Mouse (Mus musculus): ENCODE measurements at regions not wholly inside any gene's neighbourhood (a gene's known extent, or its start where the extent isn't known, plus 50 kb on each side); places are given as distances from the start of the nearest gene placed in this dataset.
"Not testable (repeated sequence)": the region's sequence is repeated elsewhere in the genome, so short reads cannot be mapped to it uniquely, and the experiment has no call there.

GRCm38 (mm10) chr2:75781781-75782211 is 50.2 kb upstream of the Agps start:
- no peak for DNase-seq (ENCODE audit: low spot score in 2 of 2)

GRCm38 (mm10) chr2:75781078-75781477 is 50.9 kb upstream of the Agps start:
- peak in 1 of 2 experiments; percentile 37 for DNase-seq (ENCODE audit: low spot score in 2 of 2)

- DNase-seq (ENCODE audit: low spot score in 2 of 2), result not testable (repeated sequence)
These were observed 53.3 kb upstream of the Agps start for GRCm38 (mm10) chr2:75778628-75779027.

- DNase-seq (ENCODE audit: low spot score in 2 of 2), result peak; percentile 56 to 65
These were observed 54.9 kb upstream of the Agps start for GRCm38 (mm10) chr2:75777040-75777451.

DNA sequence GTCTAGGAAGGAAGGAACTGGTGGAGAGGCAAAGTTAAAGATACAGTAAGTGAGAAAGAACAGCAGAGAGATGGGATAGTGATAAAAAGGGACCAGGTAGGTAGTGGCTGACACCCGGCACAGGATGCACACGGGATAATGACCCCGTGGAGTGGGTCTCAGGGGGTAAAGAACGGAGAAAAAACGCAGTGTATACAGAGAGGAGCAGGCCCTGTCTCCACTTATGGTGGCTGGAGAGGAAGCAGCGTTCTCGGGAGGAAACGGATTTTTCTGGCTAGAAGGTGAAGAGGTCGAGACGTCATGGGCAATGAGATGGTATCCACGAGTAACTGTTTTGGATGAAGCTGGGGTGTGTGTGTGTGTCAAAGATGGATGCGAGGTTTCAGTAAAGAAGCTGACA is 55.4 kb upstream of the Agps start:
- no peak for DNase-seq (ENCODE audit: low spot score in 2 of 2)

DNA sequence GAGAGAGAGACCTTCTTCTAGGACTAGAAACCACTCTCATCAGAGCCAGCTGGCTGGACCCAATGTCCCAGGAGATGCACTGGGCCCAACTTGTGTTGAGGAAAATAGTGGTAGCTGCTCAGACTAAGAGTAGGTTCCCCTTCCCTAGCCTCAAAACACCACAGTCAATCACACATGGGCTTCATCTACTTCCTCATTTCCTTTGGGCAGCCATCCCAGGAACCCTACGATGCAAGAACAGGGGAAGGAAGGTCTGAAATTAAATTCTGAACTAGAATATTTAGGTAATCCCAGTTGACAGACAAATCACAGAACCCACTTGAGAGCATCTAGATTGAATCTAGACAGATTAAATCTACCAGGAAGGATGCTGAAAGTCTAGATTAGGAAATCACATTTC is 56.8 kb upstream of the Agps start:
- peak in 1 of 2 experiments; percentile 60 for DNase-seq (ENCODE audit: low spot score in 2 of 2)

DNA sequence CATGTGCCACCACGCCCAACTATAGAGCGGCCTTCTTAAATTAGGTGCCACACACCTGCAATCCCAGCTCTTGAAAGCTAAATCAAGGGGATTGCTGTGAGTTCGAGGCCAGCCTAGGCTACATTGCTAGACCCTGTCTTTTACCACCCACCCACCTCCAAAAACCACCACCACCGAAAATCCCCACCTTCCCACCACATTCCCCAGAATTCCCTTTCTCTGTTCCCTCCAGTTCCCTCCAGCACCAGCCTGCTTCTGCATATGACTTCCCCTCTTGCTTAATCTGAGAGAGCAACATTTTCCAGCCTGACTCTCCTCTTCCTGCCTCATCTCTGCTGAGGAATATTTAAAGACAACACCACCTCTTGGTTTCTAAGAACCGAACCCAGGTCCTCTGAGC is 58.5 kb upstream of the Agps start:
- peak in 1 of 2 experiments; percentile 31 for DNase-seq (ENCODE audit: low spot score in 2 of 2)

GRCm38 (mm10) chr2:75772251-75772956 is 59.6 kb upstream of the Agps start:
- peak; percentile 54 to 67 for DNase-seq (ENCODE audit: low spot score in 2 of 2)

DNA sequence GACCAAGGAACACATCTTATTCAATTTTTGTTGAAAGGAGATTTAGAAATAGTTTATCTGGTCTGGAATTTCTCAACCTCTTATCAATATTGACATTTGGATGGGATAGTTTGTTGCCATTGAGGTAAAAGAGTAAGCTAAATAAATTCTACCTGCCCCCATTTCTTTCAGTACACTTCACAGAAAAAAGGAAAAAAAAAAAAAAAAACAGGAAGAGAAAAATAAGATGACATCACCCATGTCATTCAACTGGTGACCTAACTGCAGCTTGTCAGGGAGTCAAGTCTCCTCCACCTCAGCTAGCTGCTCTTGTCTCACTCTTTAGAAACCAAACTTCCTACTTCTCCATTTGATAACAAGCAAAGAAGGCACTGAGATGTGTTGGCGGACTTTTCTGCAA is 61.3 kb upstream of the Agps start:
- DNase-seq (ENCODE audit: low spot score in 2 of 2), result no peak

- DNase-seq (ENCODE audit: low spot score in 2 of 2), result no peak
These were observed 63.2 kb upstream of the Agps start for GRCm38 (mm10) chr2:75768559-75769304.

DNA sequence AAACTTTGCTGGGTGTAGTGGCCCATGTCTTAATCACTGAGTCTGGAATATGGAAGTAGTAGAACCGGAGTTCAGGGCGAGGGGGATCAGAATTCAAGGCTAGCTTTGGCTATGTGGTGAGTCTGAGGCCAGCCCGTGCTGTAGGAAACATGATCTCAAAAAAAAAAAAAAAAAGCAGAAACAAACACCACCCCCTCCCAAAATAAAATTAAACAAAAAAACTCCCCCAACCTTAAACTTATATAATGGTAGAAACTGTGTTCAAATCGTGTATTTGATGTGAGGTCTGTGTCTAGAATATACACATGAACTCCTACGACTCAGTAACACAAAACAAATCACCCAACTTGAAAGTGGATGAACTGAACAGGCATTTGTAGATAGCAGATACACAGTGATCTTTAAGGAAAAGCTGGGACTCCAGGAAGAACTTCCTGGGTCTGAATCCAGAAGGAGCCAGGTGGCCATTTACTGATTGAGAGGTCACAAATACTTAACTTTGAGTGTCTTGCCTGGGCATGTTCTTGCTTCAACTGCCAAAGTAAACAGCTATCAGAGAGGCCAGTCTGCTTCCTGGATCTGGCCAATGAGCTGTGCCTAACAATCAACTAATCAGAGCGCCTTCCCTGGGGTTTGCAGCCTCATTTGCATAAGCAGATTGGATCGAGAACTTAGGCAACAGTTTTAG is 63.6 kb upstream of the Nfe2l2 start:
- peak in 1 of 2 experiments; percentile 36 for DNase-seq (ENCODE audit: low spot score in 2 of 2)

GRCm38 (mm10) chr2:75765403-75765802 is 61.0 kb upstream of the Nfe2l2 start:
- no peak for DNase-seq (ENCODE audit: low spot score in 2 of 2)

- peak; percentile 75 to 87 for DNase-seq (ENCODE audit: low spot score in 2 of 2)
These were observed 58.8 kb upstream of the Nfe2l2 start for GRCm38 (mm10) chr2:75763252-75763651.

DNA sequence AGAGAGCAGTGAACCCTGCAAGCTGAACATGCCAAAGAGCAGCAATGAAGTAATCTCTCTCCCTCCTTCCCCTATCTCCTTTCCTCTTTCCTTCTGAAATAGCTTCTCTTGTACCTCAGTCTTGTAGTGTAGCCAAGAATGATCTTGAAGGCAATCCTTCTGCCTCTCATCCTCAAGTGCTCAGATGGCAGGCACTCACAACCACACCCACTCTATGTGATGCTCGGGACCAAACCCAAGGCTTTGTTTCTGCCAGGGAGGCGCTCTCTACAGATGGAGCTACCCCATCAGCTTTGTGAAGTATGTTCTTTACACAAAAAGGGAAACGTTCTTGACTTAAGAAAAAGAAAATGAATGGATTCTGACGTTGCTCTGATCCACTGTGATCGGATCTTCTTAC is 57.6 kb upstream of the Nfe2l2 start:
- no peak for DNase-seq (ENCODE audit: low spot score in 2 of 2)

DNA sequence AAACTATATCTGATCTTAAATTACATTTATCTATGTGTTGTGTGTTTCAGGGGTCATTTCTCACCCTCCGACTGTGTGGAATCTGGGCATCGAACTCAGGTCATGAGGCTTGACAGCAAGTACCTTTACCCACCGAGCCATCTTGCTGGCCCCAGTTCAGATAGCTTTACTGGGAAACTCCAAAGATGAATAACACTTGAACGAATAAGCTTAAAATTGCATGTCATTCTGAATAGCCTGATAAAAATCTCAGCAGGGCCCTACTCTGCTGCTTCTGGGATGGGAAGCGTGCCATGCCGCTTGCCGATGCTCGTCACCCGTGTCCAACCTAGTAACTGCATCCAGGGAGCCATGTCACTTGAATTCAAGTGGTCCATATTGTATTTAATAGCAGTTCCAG is 57.2 kb upstream of the Nfe2l2 start:
- no peak for DNase-seq (ENCODE audit: low spot score in 2 of 2)

- no peak for DNase-seq (ENCODE audit: low spot score in 2 of 2)
These were observed 54.9 kb upstream of the Nfe2l2 start for GRCm38 (mm10) chr2:75759196-75759885.

DNA sequence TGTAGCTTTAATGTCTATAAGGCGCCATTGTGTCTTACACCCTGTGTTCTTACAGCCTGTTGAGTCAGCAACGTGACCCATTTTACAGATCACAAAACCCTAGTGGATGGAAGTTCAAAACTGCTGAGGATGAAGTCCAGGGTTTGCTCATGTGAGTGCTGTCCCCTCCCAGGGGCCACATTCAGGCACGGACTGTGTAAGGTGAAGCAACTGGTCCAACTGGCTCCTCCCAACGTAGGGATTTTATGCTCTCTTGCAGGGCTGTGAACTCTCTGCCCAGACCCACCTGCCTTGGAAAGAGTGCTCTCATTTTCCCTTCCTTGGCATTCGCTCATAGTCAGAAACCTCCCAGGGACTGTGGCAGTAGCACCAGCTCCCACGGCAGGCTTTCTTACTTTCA is 53.8 kb upstream of the Nfe2l2 start:
- DNase-seq (ENCODE audit: low spot score in 2 of 2), result no peak

DNA sequence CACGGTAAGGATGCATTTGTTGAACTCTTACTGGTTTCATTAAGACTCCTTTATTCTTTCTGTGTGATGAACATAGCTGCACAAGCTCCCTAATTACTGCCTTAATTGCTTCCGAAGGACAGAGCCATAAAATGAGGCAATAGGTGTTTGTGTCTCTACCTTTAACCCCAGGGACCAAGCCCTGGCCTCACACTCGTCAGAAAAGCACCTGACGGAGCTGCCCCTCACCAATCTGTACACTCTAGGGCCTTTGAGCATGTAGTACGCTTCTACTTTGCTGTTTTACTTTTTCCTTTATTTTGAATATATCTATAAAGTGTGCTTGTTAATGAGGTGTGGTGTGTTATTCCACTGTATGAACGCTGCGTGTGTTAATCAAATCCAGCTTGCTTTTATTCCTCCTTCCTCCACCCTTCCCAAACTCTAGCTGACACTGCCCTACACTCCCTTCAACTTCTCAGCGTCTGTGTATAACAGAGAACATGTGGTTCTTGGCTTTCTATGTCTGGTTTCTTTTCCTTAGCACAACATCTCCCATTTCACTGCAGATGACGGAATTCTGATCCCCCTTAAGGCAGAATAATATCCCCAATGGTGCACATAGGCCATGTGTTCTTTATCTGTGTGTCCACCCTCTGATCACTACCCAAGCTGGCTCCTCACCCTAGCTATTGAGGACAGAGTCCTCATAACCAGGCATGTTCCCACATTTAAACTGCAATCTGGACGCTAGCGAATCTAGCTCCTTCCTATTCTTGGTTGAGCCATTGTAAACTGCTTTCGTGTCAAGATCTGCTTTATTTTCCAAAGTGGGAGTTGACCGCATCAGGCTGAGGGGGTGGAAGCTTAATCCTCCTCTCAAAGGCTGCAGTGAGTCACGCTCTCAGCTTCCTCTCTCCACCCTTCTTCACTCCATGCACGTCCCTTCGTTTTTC is 52.5 kb upstream of the Nfe2l2 start:
- DNase-seq (ENCODE audit: low spot score in 2 of 2), result peak; percentile 66 to 70

- DNase-seq (ENCODE audit: low spot score in 2 of 2), result no peak
These were observed 50.2 kb upstream of the Nfe2l2 start for GRCm38 (mm10) chr2:75754606-75755005.
